Mouse (Mus musculus) G1E (cell line): ENCODE measurements around the gene Myh11. TPM values are rescaled to one million over a fixed set of nuclear protein-coding genes. Genes with fewer than 3 reads are reported as not detected.

Experiments used
- ATAC-seq: 2 replicates; pipeline ENCODE4 v1.8.0; 2016; ENCODE audit warnings: mild to moderate bottlenecking; ENCODE audit not compliant: insufficient number of reproducible peaks, poor library complexity, low FRiP score, severe bottlenecking; ENCODE audit errors: extremely low read depth
- DNase-seq: peaks from one replicate; pipeline ENCODE4 v3.0.0; 2012; ENCODE audit warnings: low spot score
- H3K27me3 ChIP-seq: 2 replicates; pipeline ENCODE4 v1.6.1; 2012; ENCODE audit warnings: mild to moderate bottlenecking, low read length, inconsistent platforms; ENCODE audit not compliant: insufficient read depth
- H3K36me3 ChIP-seq: replicated peaks from 2 replicates; pipeline ENCODE3; 2012; ENCODE audit warnings: mild to moderate bottlenecking, inconsistent platforms
- H3K4me1 ChIP-seq: 2 replicates; pipeline ENCODE4 v1.6.1; 2012; ENCODE audit warnings: low read depth, low read length, inconsistent platforms, mixed read lengths; ENCODE audit not compliant: insufficient read depth
- H3K4me3 ChIP-seq: 2 replicates; pipeline ENCODE4 v1.5.1; 2012; ENCODE audit warnings: low read depth, mild to moderate bottlenecking, inconsistent platforms, low read length, moderate library complexity, mixed read lengths
- H3K9me3 ChIP-seq: replicated peaks from 2 replicates; pipeline ENCODE4 v1.6.1; 2012; ENCODE audit warnings: inconsistent platforms
- CTCF ChIP-seq: IDR thresholded peaks from 2 replicates; pipeline ENCODE4 v1.5.1; 2012; ENCODE audit warnings: low read depth, low read length, inconsistent platforms, mixed read lengths
- GATA2 ChIP-seq: IDR thresholded peaks from 2 replicates; pipeline ENCODE4 v1.6.1; 2012; ENCODE audit warnings: low read depth, low read length, inconsistent platforms, borderline replicate concordance
- polyA plus RNA-seq: library from polyadenylated mRNA; stranded (reverse); fragments of >175 nt; gene quantifications from 2 replicates; pipeline ENCODE4 v1.2.3, GENCODE M21; 2012
- total RNA-seq, 2 experiments: library from RNA; stranded (forward) in 1 of 2; stranded (reverse) in 1 of 2; fragments of 200-1000 nt in 1 of 2; fragments of >200 nt in 1 of 2; fragmentation: Nextera tagmentation in 1 of 2; gene quantifications; 2 replicates each; pipeline ENCODE4 v1.2.3; 2014 to 2017

Myh11 gene
- total and polyA plus RNA-seq, 3 experiments, result 0.01 to 0.22 TPM; not detected in 1

DNA sequence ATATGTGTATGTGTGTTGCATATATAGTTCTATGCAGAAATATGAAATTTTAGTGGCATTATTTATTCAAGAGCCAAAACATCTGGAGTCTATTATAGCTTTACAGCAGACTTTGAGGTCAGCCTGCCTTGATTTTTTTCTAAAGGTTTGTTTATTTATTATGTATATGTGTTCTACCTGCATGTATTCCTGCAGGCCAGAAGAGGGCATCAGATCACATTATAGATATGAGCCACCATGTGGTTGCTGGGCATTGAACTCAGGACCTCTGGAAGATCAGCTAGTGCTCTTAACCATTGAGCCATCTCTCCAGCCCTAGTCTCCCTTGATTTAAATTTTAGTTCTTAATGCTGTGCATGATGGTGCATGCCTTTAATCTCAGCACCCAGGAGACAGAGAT lies 143.5 kb downstream of the Myh11 start:
- Histone ChIP-seq H3K27me3 (no peaks in the 10 kb centered on the region), H3K4me1 (no peaks in the 10 kb centered on the region; the same call in 1 of the 2 replicates), H3K4me3 (no peak overlapping the region), H3K9me3 (no peaks in the 10 kb centered on the region), H3K36me3 (peaks cover 83% of the 10 kb centered on the region)
- no peak for TF ChIP-seq GATA2
- TF ChIP-seq CTCF, result no peak
- ATAC-seq (no peak), DNase-seq (no peak)

Other genes with a start within 250 kb of the Myh11 start
- gene Nde1, start 128.1 kb downstream of the Myh11 start, total RNA-seq (2014; fragmentation: Nextera tagmentation), result 53.4 and 85.9 TPM in 2 replicates
- gene Nde1, start 128.1 kb downstream of the Myh11 start, total RNA-seq (2017), result 57.7 and 58.2 TPM in 2 replicates
- gene Nde1, start 128.1 kb downstream of the Myh11 start, polyA plus RNA-seq, result 51.1 and 54.6 TPM in 2 replicates
- gene Marf1, start 128.0 kb downstream of the Myh11 start, total RNA-seq (2014; fragmentation: Nextera tagmentation), result 71.2 and 75.4 TPM in 2 replicates
- gene Marf1, start 128.0 kb downstream of the Myh11 start, total RNA-seq (2017), result 28.5 and 32.3 TPM in 2 replicates
- 1.8 and 3.3 TPM in 2 replicates for gene Marf1, start 128.0 kb downstream of the Myh11 start, polyA plus RNA-seq
- 59.0 and 59.7 TPM in 2 replicates for gene Fopnl, start 26.0 kb upstream of the Myh11 start, total RNA-seq (2014; fragmentation: Nextera tagmentation)
- gene Fopnl, start 26.0 kb upstream of the Myh11 start, total RNA-seq (2017), result 73.1 and 76.6 TPM in 2 replicates
- gene Fopnl, start 26.0 kb upstream of the Myh11 start, polyA plus RNA-seq, result 4.9 and 5.1 TPM in 2 replicates
- gene Abcc1, start 70.2 kb upstream of the Myh11 start, total RNA-seq (2014; fragmentation: Nextera tagmentation), result 49.0 and 69.5 TPM in 2 replicates
- gene Abcc1, start 70.2 kb upstream of the Myh11 start, total RNA-seq (2017), result 32.6 and 36.8 TPM in 2 replicates
- gene Abcc1, start 70.2 kb upstream of the Myh11 start, polyA plus RNA-seq, result 4.0 and 5.1 TPM in 2 replicates